Mouse (Mus musculus) liver, adult 2 months (tissue): ENCODE results near the gene Acad10.
"Not testable (repeated sequence)": the region's sequence is repeated elsewhere in the genome, so short reads cannot be mapped to it uniquely, and the experiment has no call there.

Experiments used
- CTCF ChIP-seq: fragments of 200-500 bp; IDR thresholded peaks from 2 replicates; pipeline ENCODE4 v1.5.1; 2011; ENCODE audit warnings: low read depth, low read length, control low read depth
- POLR2A ChIP-seq: fragments of 200-500 bp; IDR thresholded peaks from 2 replicates; pipeline ENCODE4 v1.6.1; 2011; ENCODE audit warnings: low read length, control low read depth; ENCODE audit not compliant: insufficient read depth; ENCODE audit errors: extremely low read depth

GRCm38 (mm10) chr5:121657656-121658055 is 2.7 kb downstream of the Acad10 start:
- not testable (repeated sequence) for TF ChIP-seq POLR2A, CTCF
